7 mouse cellular contexts compared by ENCODE assay signal in genomic region chr8:120490354-120491141, GRCm38 (mm10).
A peak's percentile ranks its signal among the peaks of the same experiment; 100 is the strongest.
DNase-seq lines count a peak whose midpoint lies in the region; ATAC-seq and TF ChIP-seq lines count a peak whose summit lies in the region.

No protein-coding gene starts in this region.

- peak; percentile 50 for DNase-seq in thymus, postnatal 25 days
- DNase-seq in thymus, adult 18-20 months = no peak
- DNase-seq in forebrain, embryonic 10.5 days (ENCODE audit: extremely low spot score, low spot score) = no peak
- no peak for DNase-seq in kidney, postnatal 0 days (ENCODE audit: low spot score)
- DNase-seq in midbrain, embryonic 14.5 days = peak; percentile 31
- no peak for DNase-seq in Muller cell, postnatal 12 days (ENCODE audit: inconsistent ontology term)

- no peak for ATAC-seq in kidney, postnatal 0 days (replicated peaks; ENCODE audit: low FRiP score, low read depth)
- no peak for ATAC-seq in midbrain, embryonic 14.5 days (ENCODE audit: low FRiP score, low TSS enrichment)
- ATAC-seq in monocyte, adult 5-6 weeks (replicated peaks; ENCODE audit: insufficient number of reproducible peaks, low FRiP score, low TSS enrichment, poor library complexity, severe bottlenecking) = no peak

- peak overlapping the region; percentile 97 for H3K4me2 ChIP-seq in kidney, postnatal 0 days (ENCODE audit: low read length)
- peak overlapping the region; percentile 95 for H3K4me2 ChIP-seq in midbrain, embryonic 14.5 days (ENCODE audit: low read length)

- H3K4me1 ChIP-seq in forebrain, embryonic 10.5 days = peaks cover 99% of the 10 kb centered on the region
- peaks cover 61% of the 10 kb centered on the region for H3K4me1 ChIP-seq in kidney, postnatal 0 days (replicated peaks; ENCODE audit: insufficient read depth, low read length)
- peaks cover 68% of the 10 kb centered on the region for H3K4me1 ChIP-seq in midbrain, embryonic 14.5 days (ENCODE audit: control insufficient read depth, insufficient read depth, low read length)

- no peaks in the 10 kb centered on the region for H3K9me3 ChIP-seq in forebrain, embryonic 10.5 days
- no peaks in the 10 kb centered on the region for H3K9me3 ChIP-seq in kidney, postnatal 0 days (replicated peaks; ENCODE audit: low read length)
- no peaks in the 10 kb centered on the region for H3K9me3 ChIP-seq in midbrain, embryonic 14.5 days (ENCODE audit: control insufficient read depth, low read length)

- TF ChIP-seq CTCF in kidney, postnatal 0 days (IDR thresholded peaks at IDR 0.05; ENCODE audit: low read depth) = no peak

- peak overlapping the region; percentile 89 for H3K4me3 ChIP-seq in forebrain, embryonic 10.5 days
- H3K4me3 ChIP-seq in kidney, postnatal 0 days (replicated peaks; ENCODE audit: low read depth, low read length) = peak overlapping the region; percentile 69
- peak overlapping the region; percentile 91 for H3K4me3 ChIP-seq in midbrain, embryonic 14.5 days (replicated peaks; ENCODE audit: low read depth, low read length)

- H3K36me3 ChIP-seq in forebrain, embryonic 10.5 days (replicated peaks) = no peaks in the 10 kb centered on the region
- no peaks in the 10 kb centered on the region for H3K36me3 ChIP-seq in kidney, postnatal 0 days (ENCODE audit: insufficient read depth, low read length)
- H3K36me3 ChIP-seq in midbrain, embryonic 14.5 days (ENCODE audit: control insufficient read depth, insufficient read depth, low read length) = no peaks in the 10 kb centered on the region

- H3K27ac ChIP-seq in forebrain, embryonic 10.5 days = peak overlapping the region; percentile 98
- 0 out of 2 replicates have a peak overlapping the region, but pooled peaks have one; percentile 47 for H3K27ac ChIP-seq in kidney, postnatal 0 days
- peak overlapping the region; percentile 100 for H3K27ac ChIP-seq in midbrain, embryonic 14.5 days (replicated peaks; ENCODE audit: low read depth, low read length)

- WGBS in forebrain, embryonic 10.5 days = 14% methylated on average over 12 of the region's 12 CpGs
- 27% methylated on average over 12 of the region's 12 CpGs for WGBS in kidney, postnatal 0 days
- 12% methylated on average over 12 of the region's 12 CpGs for WGBS in midbrain, embryonic 14.5 days

- peaks cover 56% of the 10 kb centered on the region for H3K27me3 ChIP-seq in forebrain, embryonic 10.5 days (ENCODE audit: poor library complexity, severe bottlenecking)
- no peaks in the 10 kb centered on the region for H3K27me3 ChIP-seq in kidney, postnatal 0 days (ENCODE audit: insufficient read depth, low read length)
- H3K27me3 ChIP-seq in midbrain, embryonic 14.5 days (ENCODE audit: control insufficient read depth, insufficient read depth, low read length) = no peaks in the 10 kb centered on the region

- peak overlapping the region; percentile 73; the same call in 1 of the 2 replicates for H3K9ac ChIP-seq in kidney, postnatal 0 days (ENCODE audit: low read depth, low read length)
- H3K9ac ChIP-seq in midbrain, embryonic 14.5 days (replicated peaks; ENCODE audit: low read length) = peak overlapping the region; percentile 98

Comparison
In these comparisons a context has a peak if more than half of its experiments do, and no peak if none do; other contexts are left out.
1. DNase-seq: peak in thymus, postnatal 25 days (single experiment) and midbrain, embryonic 14.5 days (single experiment); none in thymus, adult 18-20 months (0 of 2), forebrain, embryonic 10.5 days (single experiment), kidney, postnatal 0 days (single experiment) and Muller cell, postnatal 12 days (single experiment).
2. H3K27ac ChIP-seq: peak in every context shown above with its lines; median percentile 100 in midbrain, embryonic 14.5 days; 98 in forebrain, embryonic 10.5 days; 47 in kidney, postnatal 0 days.
3. Peak in every context shown above with its lines, with median percentiles within 50 percentile points of each other: H3K4me3 ChIP-seq.